Mouse (Mus musculus): ENCODE results near the gene Erbb2.
A peak's percentile ranks its signal among the peaks of the same experiment; 100 is the strongest.

Gene Erbb2

DNA sequence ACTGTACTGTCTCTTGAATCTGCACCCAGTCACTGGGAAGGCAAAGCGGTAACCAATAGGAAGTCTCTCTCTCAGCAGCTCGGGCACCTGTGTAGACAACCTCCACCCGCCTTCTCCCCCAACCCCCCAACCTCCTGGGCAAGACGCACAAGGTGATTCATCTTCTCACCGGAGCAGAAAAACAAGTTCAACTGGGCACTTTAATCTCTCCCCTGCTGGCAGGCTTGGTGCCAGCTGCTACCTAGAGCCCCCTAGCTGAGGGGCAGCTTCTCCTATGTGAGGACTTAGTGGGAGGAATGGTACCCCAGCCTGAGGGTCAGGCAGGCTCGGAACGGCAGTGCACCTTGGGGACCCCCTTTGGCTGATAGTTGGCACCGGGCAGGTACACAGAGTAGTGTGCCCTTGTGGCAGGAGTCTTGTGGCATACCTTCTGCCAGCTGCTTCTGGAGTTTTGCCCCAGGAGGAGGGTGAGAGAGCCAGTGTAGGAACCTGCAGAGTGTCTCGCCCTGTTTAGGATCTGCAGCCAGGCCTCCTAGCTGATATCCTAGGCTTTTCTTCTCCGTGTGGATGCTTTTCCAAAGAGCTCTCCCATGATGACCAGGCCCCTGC, 6.8 kb downstream of the Erbb2 start:
- no peak for DNase-seq (ENCODE audit: low spot score in 2 of 2)

GRCm38 (mm10) chr11:98426592-98426991, 14.3 kb downstream of the Erbb2 start:
- DNase-seq (ENCODE audit: low spot score in 2 of 2) = no peak

DNA sequence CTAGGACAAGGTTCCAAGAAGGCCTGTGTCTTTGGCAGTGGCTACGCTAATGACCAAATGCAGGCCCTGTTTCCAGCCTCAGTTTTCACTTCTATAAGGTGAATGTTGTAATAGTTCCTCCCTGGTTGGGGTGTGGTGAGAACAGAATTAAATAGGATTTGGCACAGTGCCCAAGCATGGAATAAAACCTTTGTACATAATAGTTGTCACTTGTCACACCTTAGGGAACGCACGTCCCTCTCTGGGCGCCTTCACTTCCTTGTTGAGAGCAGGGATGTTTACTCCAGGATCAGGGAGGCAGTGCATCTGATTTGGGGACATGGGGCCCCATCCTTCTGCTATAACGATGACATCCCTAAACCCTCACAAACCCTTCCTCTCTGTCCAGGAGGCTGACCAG, 16.2 kb downstream of the Erbb2 start:
- DNase-seq (ENCODE audit: low spot score in 2 of 2) = no peak

DNA sequence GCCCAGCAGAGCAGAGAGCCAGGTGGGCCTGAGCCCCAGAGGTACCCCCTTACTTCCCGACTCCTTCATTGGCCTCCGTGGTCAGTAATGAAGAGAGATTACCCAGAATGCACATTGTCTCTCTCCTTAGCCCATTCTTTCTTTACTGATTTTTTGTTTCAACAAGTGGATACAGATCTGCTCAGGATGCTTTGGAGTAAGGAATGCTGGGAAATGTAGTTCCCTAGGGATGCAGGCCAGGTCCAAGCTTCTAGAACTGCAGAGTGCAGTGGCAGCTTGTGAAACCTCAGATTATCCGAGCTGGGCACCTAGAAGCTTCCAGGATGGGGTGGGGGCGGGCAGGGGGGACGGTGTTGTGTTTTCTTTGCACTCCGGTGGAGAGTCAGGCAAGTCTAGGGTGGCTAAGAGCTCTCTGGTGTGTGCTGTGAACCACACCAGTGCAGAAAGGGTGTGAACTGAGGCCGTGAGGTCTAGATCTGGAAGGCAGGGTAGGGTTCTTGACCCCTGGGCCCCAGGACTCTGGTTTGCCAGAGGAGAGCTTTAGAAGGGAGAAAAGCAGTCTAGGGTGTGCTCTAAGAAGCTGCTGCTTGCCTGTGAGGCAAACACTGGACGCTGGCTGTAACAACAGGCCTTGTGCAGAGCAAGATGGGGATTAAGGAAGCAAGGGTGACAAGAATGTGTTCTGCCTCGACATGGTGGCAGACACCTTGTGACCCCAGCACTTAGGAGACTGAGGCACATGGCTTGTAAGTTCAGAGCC, 19.7 kb downstream of the Erbb2 start:
- DNase-seq (ENCODE audit: low spot score in 2 of 2) = no peak

GRCm38 (mm10) chr11:98435723-98436122, 23.5 kb downstream of the Erbb2 start:
- no peak for DNase-seq (ENCODE audit: low spot score in 2 of 2)

DNA sequence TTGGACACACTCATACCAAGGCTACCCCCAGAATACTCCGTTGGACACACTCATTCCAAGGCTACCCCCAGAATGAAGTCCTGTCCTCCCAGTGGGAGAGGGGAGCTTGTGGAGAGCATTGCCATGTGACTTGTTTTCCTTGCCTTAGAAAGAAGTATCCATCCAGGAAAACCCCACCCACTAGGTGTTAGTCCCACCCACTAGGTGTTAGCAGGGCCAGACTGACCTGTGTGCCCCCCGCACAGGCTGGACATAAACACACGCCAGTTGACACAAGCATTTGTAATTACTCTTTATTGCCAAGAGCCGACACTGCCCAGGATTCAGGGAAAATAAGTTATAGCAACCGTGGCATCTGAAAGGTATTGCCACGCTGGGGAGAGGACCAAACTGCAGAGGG, 25.2 kb downstream of the Erbb2 start:
- no peak for DNase-seq (ENCODE audit: low spot score in 2 of 2)

DNA sequence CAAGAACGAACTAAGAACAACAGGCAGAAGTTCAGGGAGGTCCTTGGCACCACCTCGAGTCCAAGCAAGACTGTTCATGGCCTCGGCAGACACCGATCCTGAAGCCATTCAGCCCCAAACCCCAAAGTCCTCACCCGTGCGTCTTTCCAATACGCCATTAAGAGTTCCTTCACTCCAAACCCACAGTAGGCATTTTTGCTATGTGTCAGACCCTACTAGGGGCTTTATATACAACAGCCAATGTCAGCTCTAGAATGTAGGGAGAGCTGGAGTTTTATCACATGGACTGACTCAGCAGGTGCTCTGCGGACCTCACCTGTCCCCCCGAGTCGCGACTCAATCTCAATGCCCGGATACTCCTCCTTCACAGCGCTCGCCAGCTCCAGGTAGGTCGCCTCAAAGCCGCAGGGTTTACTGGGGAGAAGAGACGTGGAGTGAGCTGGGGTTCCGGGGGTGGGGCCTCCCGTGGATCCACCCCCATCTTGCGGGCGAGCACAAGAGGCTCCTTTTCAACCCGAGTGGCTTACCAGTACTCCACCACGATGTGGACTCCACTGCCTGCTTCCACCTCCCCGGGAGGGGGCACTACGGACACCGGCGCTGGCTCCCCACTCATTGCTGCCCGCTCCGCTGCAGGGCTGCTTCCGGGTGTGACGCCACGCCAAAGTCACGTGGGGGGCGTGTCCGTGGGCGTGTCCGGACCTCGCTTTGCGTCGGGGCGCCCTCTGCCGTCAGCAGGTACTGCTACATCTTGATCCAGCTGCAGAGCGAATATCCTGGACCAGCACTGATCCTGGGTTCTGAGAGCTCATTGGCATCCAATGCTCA, 26.3 kb downstream of the Erbb2 start, which contains the start of gene Mien1:
Gene Mien1 (minus strand): TSS at position 661 of the 828 bp plus-strand sequence.
- DNase-seq (ENCODE audit: low spot score in 2 of 2) = peak; percentile 86 to 93

GRCm38 (mm10) chr11:98443688-98444087, 31.4 kb downstream of the Erbb2 start:
- DNase-seq (ENCODE audit: low spot score in 2 of 2) = no peak

DNA sequence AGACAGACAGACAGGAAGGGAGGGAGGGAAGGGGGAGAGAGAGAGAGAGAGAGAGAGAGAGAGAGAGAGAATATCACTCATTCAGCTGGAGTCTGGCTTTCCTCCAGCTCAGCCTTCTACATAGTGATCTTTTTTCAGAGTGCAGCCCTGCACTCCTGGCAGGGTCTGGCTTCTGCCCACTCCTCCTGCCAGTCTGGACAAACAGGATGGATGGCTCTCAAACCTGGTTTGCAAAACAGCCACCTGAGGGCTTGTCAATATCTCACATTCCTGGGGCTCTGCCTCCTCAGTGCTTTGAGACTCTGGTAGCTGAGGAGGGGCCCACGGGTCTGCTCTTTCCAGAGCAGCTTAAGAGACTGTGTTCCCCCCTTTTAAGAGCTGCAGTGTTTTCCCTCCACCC, 33.0 kb downstream of the Erbb2 start:
- DNase-seq (ENCODE audit: low spot score in 2 of 2) = no peak

- no peak for DNase-seq (ENCODE audit: low spot score in 2 of 2)
Measured at GRCm38 (mm10) chr11:98445679-98446078, 33.4 kb downstream of the Erbb2 start.

DNA sequence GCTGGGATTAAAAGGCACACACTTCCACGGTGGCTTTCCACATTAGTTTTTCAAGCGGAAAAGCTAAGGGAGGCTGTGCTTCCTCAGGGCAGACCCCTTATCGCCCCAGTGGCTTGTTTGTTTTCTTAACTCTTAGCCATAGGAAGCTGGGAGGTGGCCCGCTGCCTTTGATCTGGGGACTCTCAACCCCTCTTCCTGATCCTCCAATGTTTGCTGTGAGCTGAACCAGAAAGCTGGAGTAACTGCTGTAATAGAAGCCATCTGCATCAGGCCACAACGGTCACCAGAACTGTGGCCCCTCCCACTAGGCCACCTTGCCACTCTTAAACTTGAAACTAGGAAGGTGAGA, 33.9 kb downstream of the Erbb2 start, which contains the start of gene Grb7:
Gene Grb7 (plus strand): TSS at position 182 of the 349 bp plus-strand sequence.
- DNase-seq (ENCODE audit: low spot score in 2 of 2) = no peak

DNA sequence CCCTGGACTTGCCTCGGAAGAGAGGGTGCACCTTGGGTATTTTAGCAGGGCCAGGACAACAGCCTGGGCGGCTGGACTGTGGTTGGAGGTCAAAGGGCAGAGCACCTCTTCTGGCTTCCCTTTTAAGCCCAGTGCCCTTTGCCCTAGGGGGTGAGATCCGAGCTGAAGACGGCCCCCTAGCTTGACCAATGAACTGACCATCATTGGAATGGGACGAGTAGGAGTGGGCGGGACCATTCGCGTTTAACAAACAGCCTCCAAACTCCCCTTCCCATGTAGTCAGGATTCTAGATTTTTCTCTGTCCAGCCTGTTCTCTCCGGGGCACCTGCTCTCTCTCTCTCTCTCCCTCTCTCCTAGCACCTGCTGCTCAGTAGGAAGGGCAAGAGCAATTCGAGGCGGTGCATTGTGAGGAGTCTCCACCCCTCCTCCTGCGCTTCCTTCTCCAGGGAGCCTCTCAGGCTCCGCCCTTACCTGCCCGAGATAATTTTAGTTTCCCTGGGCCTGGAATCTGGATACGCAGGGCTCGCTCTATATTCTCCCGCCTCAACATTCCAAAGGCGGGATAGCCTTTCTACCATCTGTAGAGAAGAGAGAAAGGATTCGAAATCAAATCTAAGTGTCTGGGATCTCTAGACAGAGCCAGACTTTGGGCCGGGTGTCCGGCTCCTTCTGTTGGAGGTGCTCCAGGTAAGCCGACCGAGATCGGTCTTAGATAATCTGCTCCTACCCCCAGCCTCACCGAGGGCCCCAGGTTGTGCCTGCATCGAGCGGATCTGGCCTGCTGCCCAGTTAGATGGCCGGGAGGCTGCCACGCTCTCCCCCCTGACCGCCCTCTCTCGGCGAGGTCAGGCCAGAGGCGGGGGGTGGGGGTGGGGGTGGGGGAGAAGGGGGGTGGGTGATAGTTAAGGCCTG, 34.5 kb downstream of the Erbb2 start:
- DNase-seq (ENCODE audit: low spot score in 2 of 2) = no peak

DNA sequence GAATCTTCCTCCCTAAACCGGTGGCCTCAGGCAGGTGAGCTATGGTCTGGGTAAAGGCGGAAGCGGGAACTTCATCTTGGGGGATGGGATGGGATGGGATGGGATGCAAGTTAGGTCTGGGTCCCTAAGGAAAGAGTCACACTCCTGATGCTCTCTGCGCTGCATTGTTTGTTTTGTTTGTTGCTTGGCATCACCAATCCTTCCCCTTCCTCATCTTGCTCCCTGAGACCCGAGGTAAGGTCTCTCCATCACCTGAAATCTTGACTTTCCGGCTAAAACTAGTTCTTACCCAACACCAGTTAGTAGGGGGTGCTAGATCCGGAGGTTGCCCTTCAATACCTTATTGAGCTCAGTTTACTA, 35.2 kb downstream of the Erbb2 start:
- no peak for DNase-seq (ENCODE audit: low spot score in 2 of 2)

GRCm38 (mm10) chr11:98448191-98448790, 36.0 kb downstream of the Erbb2 start:
- DNase-seq (ENCODE audit: low spot score in 2 of 2) = no peak

DNA sequence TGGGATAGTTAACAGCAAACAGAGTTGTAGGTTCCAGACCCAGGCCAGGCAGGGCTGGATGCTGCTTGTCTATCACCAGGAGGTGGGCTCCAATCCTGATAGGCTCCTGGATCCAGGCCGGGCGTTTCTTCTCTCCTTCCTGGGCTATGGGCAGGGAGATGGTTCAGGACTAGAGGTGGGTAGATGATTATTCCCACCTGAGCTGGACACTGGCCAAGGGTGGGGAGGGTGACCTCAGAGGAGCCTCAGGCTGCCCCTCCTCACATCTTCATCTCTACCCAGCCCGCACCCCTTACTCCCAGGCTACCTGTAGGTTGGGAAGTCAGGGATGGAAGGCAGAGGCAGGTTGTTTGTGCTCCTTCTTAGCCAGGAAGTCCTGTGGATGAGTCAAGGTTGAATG, 37.1 kb downstream of the Erbb2 start:
- DNase-seq (ENCODE audit: low spot score in 2 of 2) = no peak

DNA sequence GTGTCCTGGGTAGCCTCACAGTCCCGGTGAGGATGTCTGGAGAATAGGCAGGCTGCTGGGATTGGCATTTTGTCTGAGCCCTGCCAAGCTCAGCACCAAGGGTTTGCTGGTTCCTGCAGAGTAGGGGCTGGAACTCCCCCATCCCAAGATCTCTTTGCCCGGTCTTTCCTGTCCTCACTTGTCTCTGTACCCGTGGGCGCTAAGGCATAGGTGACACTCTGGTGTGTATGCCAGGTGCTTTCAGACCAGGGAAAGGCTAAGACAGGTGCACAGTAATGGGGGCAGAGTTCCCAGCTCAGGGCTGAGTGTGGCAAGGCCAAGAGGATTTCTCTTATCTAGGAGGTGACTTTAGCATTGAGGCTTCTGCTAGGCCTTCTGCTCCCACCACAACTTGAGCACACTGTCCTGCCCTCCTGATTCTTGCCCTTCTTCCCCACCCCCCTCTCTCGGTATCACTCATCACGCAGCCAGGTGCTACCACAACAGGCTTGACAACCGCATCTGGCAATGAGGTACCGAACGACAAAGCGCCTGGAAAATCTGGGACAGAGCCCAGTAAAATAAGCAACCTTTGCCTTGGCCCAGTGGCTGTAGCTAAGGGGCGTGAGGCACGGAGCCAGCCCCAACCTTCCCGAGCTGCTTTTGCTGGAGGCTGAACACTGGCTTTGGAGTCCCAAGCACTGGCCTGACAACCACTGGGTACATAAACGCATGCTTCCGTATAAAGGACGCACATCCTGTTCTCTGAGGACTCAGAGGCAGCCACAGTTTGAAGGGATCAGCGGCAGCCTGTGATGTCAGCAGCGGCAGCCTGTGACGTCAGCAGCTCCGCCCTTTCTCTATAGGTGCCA, 37.9 kb downstream of the Erbb2 start:
- DNase-seq (ENCODE audit: low spot score in 2 of 2) = peak in 1 of 2 experiments; percentile 17

GRCm38 (mm10) chr11:98455484-98455883, 43.2 kb downstream of the Erbb2 start:
- no peak for DNase-seq (ENCODE audit: low spot score in 2 of 2)

DNA sequence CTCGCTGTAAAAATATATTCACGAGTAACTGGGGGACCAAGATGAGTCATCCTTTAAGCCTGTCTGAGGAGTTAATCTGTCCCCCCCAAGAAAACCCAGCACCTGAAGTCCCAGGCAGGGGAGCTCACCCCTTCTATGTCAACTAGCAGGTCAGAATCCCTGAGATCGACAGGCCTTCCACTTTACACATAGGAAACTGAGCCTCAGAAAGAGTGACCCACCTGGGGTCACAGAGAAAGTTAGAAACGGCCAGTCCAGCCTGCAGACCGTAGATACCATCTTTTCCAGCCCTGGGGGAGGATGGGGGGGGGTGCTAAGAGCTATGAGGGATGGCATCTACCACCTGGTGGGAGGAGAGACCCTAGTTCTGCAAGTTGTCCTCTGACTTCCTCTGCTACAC, 44.3 kb downstream of the Erbb2 start:
- DNase-seq (ENCODE audit: low spot score in 2 of 2) = no peak

- DNase-seq (ENCODE audit: low spot score in 2 of 2) = no peak
Measured at GRCm38 (mm10) chr11:98456945-98457344, 44.7 kb downstream of the Erbb2 start.
